Mouse (Mus musculus) lung, embryonic 16.5 days (tissue): ENCODE measurements around the gene Csnk1d. TPM values are rescaled to one million over a fixed set of nuclear protein-coding genes. Genes with fewer than 3 reads are reported as not detected.

Experiments
- ATAC-seq: fragments of 200-750 bp; cut with Nextera tagmentation; 2 replicates; pipeline ENCODE4 v1.8.0; 2017; ENCODE audit warnings: low read depth, mild to moderate bottlenecking, moderate library complexity
- H3K27ac ChIP-seq: fragments of 300-500 bp; sonication (generic); 2 replicates; pipeline ENCODE4 v1.5.1; 2014; ENCODE audit warnings: mild to moderate bottlenecking, control low read depth, low read length
- H3K27me3 ChIP-seq: fragments of 300-500 bp; sonication (generic); 2 replicates; pipeline ENCODE4 v1.6.1; 2014; ENCODE audit warnings: low read depth, low read length, mixed read lengths; ENCODE audit not compliant: control insufficient read depth, insufficient read depth
- H3K36me3 ChIP-seq: fragments of 300-500 bp; sonication (generic); 2 replicates; pipeline ENCODE4 v1.6.1; 2014; ENCODE audit warnings: low read length; ENCODE audit not compliant: control insufficient read depth, insufficient read depth
- H3K4me1 ChIP-seq: fragments of 300-500 bp; sonication (generic); replicated peaks from 2 replicates; pipeline ENCODE4 v1.6.1; 2014; ENCODE audit warnings: low read length, mixed read lengths; ENCODE audit not compliant: control insufficient read depth, insufficient read depth
- H3K4me2 ChIP-seq: fragments of 300-500 bp; sonication (generic); 2 replicates; pipeline ENCODE4 v1.6.1; 2014; ENCODE audit warnings: low read depth, low read length, control low read depth
- H3K4me3 ChIP-seq: fragments of 300-500 bp; sonication (generic); 2 replicates; pipeline ENCODE4 v1.5.1; 2014; ENCODE audit warnings: mild to moderate bottlenecking, low read length, control low read depth
- H3K9ac ChIP-seq: fragments of 300-500 bp; sonication (generic); 2 replicates; pipeline ENCODE4 v1.6.1; 2014; ENCODE audit warnings: low read length, control low read depth
- H3K9me3 ChIP-seq: fragments of 300-500 bp; sonication (generic); 2 replicates; pipeline ENCODE4 v1.6.1; 2016; ENCODE audit warnings: low read length; ENCODE audit not compliant: control insufficient read depth
- WGBS: fragments of 180-500 bp; shearing (Covaris S2); extraction: QIAGEN DNeasy Blood & Tissue Kit; methylation state at CpG from one replicate; pipeline ENCODE4 v1.1.7; 2014; 5-methylcytosine and 5-hydroxymethylcytosine counted together
- polyA plus RNA-seq: library from polyadenylated mRNA; unstranded; fragments of >200 nt; fragmentation: Nextera tagmentation; extraction: Ambion mirVana; gene quantifications from 2 replicates; pipeline ENCODE4 v1.2.1, GENCODE M21; 2015

Csnk1d gene
- polyA plus RNA-seq, 1 experiment from 2014 or later, result 121 TPM

- peak; percentile 89 for ATAC-seq
- 2% methylated on average over 39 of the region's 39 CpGs for whole genome bisulfite sequencing
- H3K27me3 ChIP-seq, result no peaks in the 10 kb centered on the region
- H3K4me3 ChIP-seq, result peak overlapping the region; percentile 55
- H3K4me1 ChIP-seq, result peaks cover 27% of the 10 kb centered on the region
- H3K36me3 ChIP-seq, result no peaks in the 10 kb centered on the region
- peak overlapping the region; percentile 78 for H3K4me2 ChIP-seq
- peak overlapping the region; percentile 67 for H3K9ac ChIP-seq
- H3K27ac ChIP-seq, result peak overlapping the region; percentile 57
- no peaks in the 10 kb centered on the region for H3K9me3 ChIP-seq
These were observed 40.6 kb downstream of the Csnk1d start for GRCm38 (mm10) chr11:120950281-120951202.

DNA sequence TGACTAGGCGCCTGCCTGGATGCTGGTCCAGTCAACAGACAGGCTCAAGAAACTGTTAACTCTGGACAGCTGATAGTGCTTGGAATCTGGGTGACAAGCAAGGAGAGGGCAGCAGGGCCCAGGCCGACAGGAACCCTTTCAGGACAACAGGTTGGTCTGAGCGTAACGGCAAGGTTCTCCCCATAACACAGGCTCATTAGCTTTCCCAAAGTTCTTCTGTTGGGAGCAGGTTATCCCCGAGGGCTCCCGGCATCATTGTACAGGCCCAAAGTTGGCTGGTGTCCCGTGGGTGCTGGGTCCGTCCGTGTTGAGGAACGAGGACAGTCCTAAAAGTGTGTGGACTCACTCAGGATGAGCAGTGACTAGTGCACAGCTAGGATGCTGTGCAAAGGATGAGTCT is 41.3 kb downstream of the Csnk1d start:
- Histone ChIP-seq H3K36me3 (no peaks in the 10 kb centered on the region), H3K4me2 (peak overlapping the region; percentile 78), H3K27me3 (no peaks in the 10 kb centered on the region), H3K9me3 (no peaks in the 10 kb centered on the region), H3K4me3 (peak overlapping the region; percentile 55), H3K9ac (peak overlapping the region; percentile 67), H3K4me1 (peaks cover 25% of the 10 kb centered on the region), H3K27ac (no peak overlapping the region)
- 25% methylated on average over 10 of the region's 10 CpGs for WGBS
- no peak for ATAC-seq

- WGBS, result 2% methylated on average over 68 of the region's 75 CpGs
- Histone ChIP-seq H3K4me1 (peaks cover 25% of the 10 kb centered on the region), H3K27ac (0 out of 2 replicates have a peak overlapping the region, but pooled peaks have one; percentile 15), H3K9ac (peak overlapping the region; percentile 67), H3K36me3 (no peaks in the 10 kb centered on the region), H3K4me2 (peak overlapping the region; percentile 78), H3K27me3 (no peaks in the 10 kb centered on the region), H3K4me3 (peak overlapping the region; percentile 55), H3K9me3 (no peaks in the 10 kb centered on the region)
- ATAC-seq, result peak; percentile 59
These were observed 42.0 kb downstream of the Csnk1d start for GRCm38 (mm10) chr11:120948861-120949851.

DNA sequence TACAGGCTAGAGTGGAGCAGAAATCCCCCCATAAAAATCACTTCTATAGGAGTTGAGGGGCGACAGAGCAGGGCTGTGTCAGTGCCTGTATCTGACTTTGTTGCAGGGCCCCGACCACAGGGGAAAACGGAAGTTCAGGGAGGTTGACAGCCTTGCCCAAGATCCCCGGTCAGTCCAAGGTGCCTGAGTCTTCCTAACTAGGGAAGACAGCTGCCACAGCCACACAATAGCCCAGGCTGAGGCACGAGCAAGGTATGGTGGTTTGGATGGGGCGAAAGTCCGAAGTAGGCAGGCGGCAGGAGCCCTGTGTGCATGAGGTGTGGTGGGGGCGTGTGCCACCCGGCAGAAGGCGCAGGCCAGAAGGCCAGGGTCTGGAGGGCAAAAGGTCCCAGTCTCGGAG is 42.8 kb downstream of the Csnk1d start, which contains the start of gene Slc16a3:
TSS of gene Slc16a3 (plus strand) at position 153 of the 400 bp plus-strand sequence.
- H3K27me3 ChIP-seq, result no peaks in the 10 kb centered on the region
- ATAC-seq, result no peak
- peak within 1 kb of the TSS; percentile 78 for H3K4me2 ChIP-seq
- H3K27ac ChIP-seq, result 0 out of 2 replicates have a peak within 1 kb of the TSS, but pooled peaks have one; percentile 15
- peaks cover 25% of the 10 kb centered on the region for H3K4me1 ChIP-seq
- WGBS, result 22% methylated on average over 12 of the region's 12 CpGs
- H3K9me3 ChIP-seq, result no peaks in the 10 kb centered on the region
- H3K4me3 ChIP-seq, result peak within 1 kb of the TSS; percentile 55
- H3K36me3 ChIP-seq, result no peaks in the 10 kb centered on the region
- peak within 1 kb of the TSS; percentile 67 for H3K9ac ChIP-seq

GRCm38 (mm10) chr11:120945926-120946325 is 45.2 kb downstream of the Csnk1d start:
- Histone ChIP-seq H3K36me3 (no peaks in the 10 kb centered on the region), H3K9me3 (no peaks in the 10 kb centered on the region), H3K27ac (no peak overlapping the region), H3K4me2 (no peak overlapping the region), H3K4me3 (no peak overlapping the region), H3K27me3 (no peaks in the 10 kb centered on the region), H3K9ac (no peak overlapping the region), H3K4me1 (peaks cover 17% of the 10 kb centered on the region)
- 85% methylated on average over 5 of the region's 5 CpGs for WGBS
- no peak for ATAC-seq

- 79% methylated on average over 7 of the region's 7 CpGs for WGBS
- no peak for ATAC-seq
- Histone ChIP-seq H3K4me1 (peaks cover 12% of the 10 kb centered on the region), H3K27ac (no peak overlapping the region), H3K36me3 (no peaks in the 10 kb centered on the region), H3K4me2 (no peak overlapping the region), H3K9ac (no peak overlapping the region), H3K4me3 (no peak overlapping the region), H3K9me3 (no peaks in the 10 kb centered on the region), H3K27me3 (no peaks in the 10 kb centered on the region)
These were observed 45.9 kb downstream of the Csnk1d start for GRCm38 (mm10) chr11:120945266-120945665.

DNA sequence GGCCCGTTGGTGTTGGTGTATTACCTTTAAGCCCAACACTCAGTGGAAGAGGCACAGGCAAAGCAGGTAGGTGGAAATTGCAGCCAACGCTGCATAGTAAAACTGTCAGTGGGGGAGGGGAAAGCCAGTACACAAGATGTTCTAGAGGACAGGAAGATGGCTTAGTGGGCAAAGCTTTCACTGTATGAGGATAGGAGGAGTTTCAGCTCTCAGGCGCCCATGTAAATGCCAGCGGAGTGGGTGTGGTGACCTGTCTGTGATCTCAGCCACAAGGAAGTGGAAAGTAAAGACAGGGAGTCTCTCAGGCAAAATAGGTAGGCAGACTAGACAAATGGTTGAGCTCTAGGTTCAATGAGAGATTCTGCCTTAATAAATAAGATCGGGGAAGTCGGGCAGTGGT is 50.2 kb downstream of the Csnk1d start:
- H3K9me3 ChIP-seq, result no peaks in the 10 kb centered on the region
- no peak overlapping the region for H3K4me3 ChIP-seq
- no peaks in the 10 kb centered on the region for H3K27me3 ChIP-seq
- 76% methylated on average over 6 of the region's 6 CpGs for WGBS
- H3K4me2 ChIP-seq, result no peak overlapping the region
- H3K4me1 ChIP-seq, result no peaks in the 10 kb centered on the region
- no peaks in the 10 kb centered on the region for H3K36me3 ChIP-seq
- no peak overlapping the region for H3K9ac ChIP-seq
- no peak overlapping the region for H3K27ac ChIP-seq
- ATAC-seq, result no peak

- Histone ChIP-seq H3K4me1 (no peaks in the 10 kb centered on the region), H3K27me3 (no peaks in the 10 kb centered on the region), H3K27ac (no peak overlapping the region), H3K36me3 (no peaks in the 10 kb centered on the region), H3K4me2 (no peak overlapping the region), H3K4me3 (no peak overlapping the region), H3K9me3 (no peaks in the 10 kb centered on the region), H3K9ac (no peak overlapping the region)
- WGBS, result 40% methylated on average over 6 of the region's 6 CpGs
- no peak for ATAC-seq
These were observed 51.3 kb downstream of the Csnk1d start for GRCm38 (mm10) chr11:120939712-120940341.
